Mouse (Mus musculus): ENCODE measurements at regions not wholly inside any gene's neighbourhood (a gene's known extent, or its start where the extent isn't known, plus 50 kb on each side); places are given as distances from the start of the nearest gene placed in this dataset.

- Histone ChIP-seq H3K4me2 (ENCODE audit: low read length) (no peak overlapping the region), H3K4me3 (ENCODE audit: low read length) (no peak overlapping the region), H3K27ac (ENCODE audit: low read depth, low read length) (no peak overlapping the region), H3K36me3 (ENCODE audit: control insufficient read depth, insufficient read depth, low read length) (no peaks in the 10 kb centered on the region), H3K4me1 (ENCODE audit: control insufficient read depth, insufficient read depth, low read depth, low read length) (no peaks in the 10 kb centered on the region), H3K9me3 (ENCODE audit: control insufficient read depth, low read length) (no peaks in the 10 kb centered on the region), H3K9ac (ENCODE audit: low read depth, low read length) (no peak overlapping the region), H3K27me3 (replicated peaks; ENCODE audit: control insufficient read depth, insufficient read depth, low read length) (no peaks in the 10 kb centered on the region)
- WGBS = 78% methylated on average over 11 of the region's 11 CpGs
- no peak for ATAC-seq
These were observed 219.7 kb downstream of the Bcl2l11 start for GRCm38 (mm10) chr2:128345557-128345956.

DNA sequence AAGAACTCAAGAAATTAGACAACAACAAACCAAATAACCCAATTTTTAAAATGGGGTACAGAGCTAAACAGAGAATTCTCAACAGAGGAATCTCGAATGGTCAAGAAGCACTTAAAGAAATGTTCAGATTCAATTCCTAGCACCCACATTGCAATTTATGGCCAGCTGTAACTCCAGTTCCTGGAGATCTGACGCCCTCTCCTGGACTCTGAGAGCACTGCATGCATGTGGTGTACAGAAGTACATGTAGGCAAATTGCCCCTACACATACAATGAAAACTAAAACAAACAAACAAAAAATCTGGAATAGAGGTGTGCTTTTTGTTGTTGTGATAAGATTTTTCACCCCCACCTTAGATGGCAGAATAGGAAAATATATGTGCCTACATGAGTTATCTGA, 222.7 kb downstream of the Bcl2l11 start:
- Histone ChIP-seq H3K36me3 (ENCODE audit: control insufficient read depth, insufficient read depth, low read length) (no peaks in the 10 kb centered on the region), H3K4me1 (ENCODE audit: control insufficient read depth, insufficient read depth, low read depth, low read length) (no peaks in the 10 kb centered on the region), H3K27me3 (replicated peaks; ENCODE audit: control insufficient read depth, insufficient read depth, low read length) (no peaks in the 10 kb centered on the region), H3K4me3 (ENCODE audit: low read length) (no peak overlapping the region), H3K9ac (ENCODE audit: low read depth, low read length) (no peak overlapping the region), H3K4me2 (ENCODE audit: low read length) (no peak overlapping the region), H3K27ac (ENCODE audit: low read depth, low read length) (no peak overlapping the region), H3K9me3 (ENCODE audit: control insufficient read depth, low read length) (no peaks in the 10 kb centered on the region)
- ATAC-seq = no peak
- 82% methylated on average over 2 of the region's 2 CpGs for whole genome bisulfite sequencing

DNA sequence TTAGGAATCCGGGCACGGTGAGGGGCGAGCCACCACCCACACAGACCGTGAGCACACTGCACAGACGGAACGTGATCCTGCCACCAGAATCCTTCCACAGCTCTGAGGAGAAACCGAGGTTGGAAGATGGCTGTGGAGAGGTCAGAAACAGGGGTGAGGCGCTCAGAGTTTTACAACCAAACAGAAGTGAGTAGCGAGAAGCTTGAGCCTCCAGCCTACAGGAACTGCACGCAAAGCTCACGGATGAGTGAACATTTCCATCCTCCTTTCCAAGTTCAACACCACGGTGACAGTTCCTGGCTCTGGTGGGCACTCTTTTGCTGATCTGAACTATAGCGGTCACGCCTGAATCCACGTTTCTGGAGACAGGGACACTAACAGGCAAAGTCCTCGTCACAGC, 225.6 kb downstream of the Bcl2l11 start:
- 86% methylated on average over 16 of the region's 16 CpGs for WGBS
- Histone ChIP-seq H3K9ac (ENCODE audit: low read depth, low read length) (no peak overlapping the region), H3K4me1 (ENCODE audit: control insufficient read depth, insufficient read depth, low read depth, low read length) (no peaks in the 10 kb centered on the region), H3K36me3 (ENCODE audit: control insufficient read depth, insufficient read depth, low read length) (no peaks in the 10 kb centered on the region), H3K27me3 (replicated peaks; ENCODE audit: control insufficient read depth, insufficient read depth, low read length) (no peaks in the 10 kb centered on the region), H3K4me2 (ENCODE audit: low read length) (no peak overlapping the region), H3K4me3 (ENCODE audit: low read length) (no peak overlapping the region), H3K9me3 (ENCODE audit: control insufficient read depth, low read length) (peaks cover 3% of the 10 kb centered on the region; the same call in 1 of the 2 replicates), H3K27ac (ENCODE audit: low read depth, low read length) (no peak overlapping the region)
- no peak for ATAC-seq

- no peak overlapping the region for H3K4me3 ChIP-seq (ENCODE audit: low read length)
- WGBS = 76% methylated on average over 1 of the region's 1 CpGs
- H3K27me3 ChIP-seq (replicated peaks; ENCODE audit: control insufficient read depth, insufficient read depth, low read length) = no peaks in the 10 kb centered on the region
- H3K9ac ChIP-seq (ENCODE audit: low read depth, low read length) = no peak overlapping the region
- ATAC-seq = no peak
- no peaks in the 10 kb centered on the region for H3K4me1 ChIP-seq (ENCODE audit: control insufficient read depth, insufficient read depth, low read depth, low read length)
- H3K4me2 ChIP-seq (ENCODE audit: low read length) = no peak overlapping the region
- H3K9me3 ChIP-seq (ENCODE audit: control insufficient read depth, low read length) = peaks cover 3% of the 10 kb centered on the region; the same call in 1 of the 2 replicates
- no peaks in the 10 kb centered on the region for H3K36me3 ChIP-seq (ENCODE audit: control insufficient read depth, insufficient read depth, low read length)
- H3K27ac ChIP-seq (ENCODE audit: low read depth, low read length) = no peak overlapping the region
These were observed 226.7 kb downstream of the Bcl2l11 start for GRCm38 (mm10) chr2:128352533-128352932.

GRCm38 (mm10) chr2:128353457-128353856, 227.6 kb downstream of the Bcl2l11 start:
- 81% methylated on average over 3 of the region's 3 CpGs for WGBS
- H3K4me2 ChIP-seq (ENCODE audit: low read length) = no peak overlapping the region
- no peaks in the 10 kb centered on the region for H3K27me3 ChIP-seq (replicated peaks; ENCODE audit: control insufficient read depth, insufficient read depth, low read length)
- H3K36me3 ChIP-seq (ENCODE audit: control insufficient read depth, insufficient read depth, low read length) = no peaks in the 10 kb centered on the region
- no peak overlapping the region for H3K27ac ChIP-seq (ENCODE audit: low read depth, low read length)
- peaks cover 3% of the 10 kb centered on the region; the same call in 1 of the 2 replicates for H3K9me3 ChIP-seq (ENCODE audit: control insufficient read depth, low read length)
- no peak for ATAC-seq
- H3K9ac ChIP-seq (ENCODE audit: low read depth, low read length) = no peak overlapping the region
- no peaks in the 10 kb centered on the region for H3K4me1 ChIP-seq (ENCODE audit: control insufficient read depth, insufficient read depth, low read depth, low read length)
- H3K4me3 ChIP-seq (ENCODE audit: low read length) = no peak overlapping the region

- Histone ChIP-seq H3K4me3 (ENCODE audit: low read length) (no peak overlapping the region), H3K4me2 (ENCODE audit: low read length) (no peak overlapping the region), H3K9me3 (ENCODE audit: control insufficient read depth, low read length) (peaks cover 3% of the 10 kb centered on the region; the same call in 1 of the 2 replicates), H3K36me3 (ENCODE audit: control insufficient read depth, insufficient read depth, low read length) (no peaks in the 10 kb centered on the region), H3K27me3 (replicated peaks; ENCODE audit: control insufficient read depth, insufficient read depth, low read length) (no peaks in the 10 kb centered on the region), H3K9ac (ENCODE audit: low read depth, low read length) (no peak overlapping the region), H3K4me1 (ENCODE audit: control insufficient read depth, insufficient read depth, low read depth, low read length) (no peaks in the 10 kb centered on the region), H3K27ac (ENCODE audit: low read depth, low read length) (no peak overlapping the region)
- WGBS = 88% methylated on average over 4 of the region's 4 CpGs
- no peak for ATAC-seq
These were observed 230.5 kb downstream of the Bcl2l11 start for GRCm38 (mm10) chr2:128356326-128356725.

DNA sequence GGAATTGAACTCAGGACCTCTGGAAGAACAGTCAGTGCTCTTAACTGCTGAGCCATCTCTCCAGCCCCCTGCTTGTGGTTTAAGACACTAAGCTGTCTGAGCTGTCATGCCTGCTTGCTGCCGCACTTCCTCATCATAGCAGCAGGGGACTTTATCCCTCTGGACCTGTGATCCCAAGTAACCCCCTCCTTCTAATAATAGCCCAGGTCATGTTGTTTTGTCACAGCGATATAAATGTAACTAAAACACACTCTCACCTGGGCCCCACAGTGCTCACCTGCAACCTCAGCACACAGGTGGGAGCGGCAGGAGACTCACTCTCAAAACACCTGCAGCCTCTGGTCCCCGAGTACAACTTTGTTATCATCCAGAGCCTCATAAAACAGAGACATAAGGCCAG, 231.9 kb upstream of the Spdye4c start:
- H3K4me3 ChIP-seq (ENCODE audit: low read length) = no peak overlapping the region
- WGBS = 77% methylated on average over 4 of the region's 4 CpGs
- no peak overlapping the region for H3K9ac ChIP-seq (ENCODE audit: low read depth, low read length)
- no peak for ATAC-seq
- H3K4me1 ChIP-seq (ENCODE audit: control insufficient read depth, insufficient read depth, low read depth, low read length) = no peaks in the 10 kb centered on the region
- no peak overlapping the region for H3K27ac ChIP-seq (ENCODE audit: low read depth, low read length)
- no peaks in the 10 kb centered on the region for H3K27me3 ChIP-seq (replicated peaks; ENCODE audit: control insufficient read depth, insufficient read depth, low read length)
- peaks cover 3% of the 10 kb centered on the region; the same call in 1 of the 2 replicates for H3K9me3 ChIP-seq (ENCODE audit: control insufficient read depth, low read length)
- no peak overlapping the region for H3K4me2 ChIP-seq (ENCODE audit: low read length)
- no peaks in the 10 kb centered on the region for H3K36me3 ChIP-seq (ENCODE audit: control insufficient read depth, insufficient read depth, low read length)

DNA sequence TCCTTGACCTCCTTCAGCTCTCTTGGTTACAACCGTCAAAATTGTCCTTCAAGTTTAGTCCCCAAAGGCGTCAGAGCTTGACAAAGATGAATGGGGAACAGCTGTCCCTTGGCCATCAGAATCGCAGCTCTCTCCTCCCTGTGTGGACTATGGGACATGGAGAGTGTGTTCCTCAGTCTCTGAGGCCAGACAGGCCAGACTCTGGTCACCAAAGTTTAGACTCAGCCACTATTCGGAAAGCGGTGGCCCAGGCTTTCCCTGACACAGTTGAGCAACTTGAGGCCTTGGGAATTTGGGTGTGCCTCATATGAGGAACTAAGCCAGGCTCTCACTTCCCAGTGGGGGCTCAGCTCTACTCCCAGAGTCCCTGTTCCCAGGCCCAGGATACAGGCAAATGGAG, 230.5 kb upstream of the Spdye4c start:
- Histone ChIP-seq H3K9ac (ENCODE audit: low read depth, low read length) (no peak overlapping the region), H3K27me3 (replicated peaks; ENCODE audit: control insufficient read depth, insufficient read depth, low read length) (no peaks in the 10 kb centered on the region), H3K4me1 (ENCODE audit: control insufficient read depth, insufficient read depth, low read depth, low read length) (no peaks in the 10 kb centered on the region), H3K4me2 (ENCODE audit: low read length) (no peak overlapping the region), H3K36me3 (ENCODE audit: control insufficient read depth, insufficient read depth, low read length) (no peaks in the 10 kb centered on the region), H3K27ac (ENCODE audit: low read depth, low read length) (no peak overlapping the region), H3K9me3 (ENCODE audit: control insufficient read depth, low read length) (no peaks in the 10 kb centered on the region; the same call in 1 of the 2 replicates), H3K4me3 (ENCODE audit: low read length) (no peak overlapping the region)
- ATAC-seq = no peak
- 68% methylated on average over 5 of the region's 5 CpGs for WGBS

- no peaks in the 10 kb centered on the region for H3K27me3 ChIP-seq (replicated peaks; ENCODE audit: control insufficient read depth, insufficient read depth, low read length)
- no peak overlapping the region for H3K4me3 ChIP-seq (ENCODE audit: low read length)
- no peak overlapping the region for H3K4me2 ChIP-seq (ENCODE audit: low read length)
- H3K36me3 ChIP-seq (ENCODE audit: control insufficient read depth, insufficient read depth, low read length) = no peaks in the 10 kb centered on the region
- no peak overlapping the region for H3K9ac ChIP-seq (ENCODE audit: low read depth, low read length)
- WGBS = 72% methylated on average over 1 of the region's 1 CpGs
- ATAC-seq = no peak
- no peak overlapping the region for H3K27ac ChIP-seq (ENCODE audit: low read depth, low read length)
- no peaks in the 10 kb centered on the region; the same call in 1 of the 2 replicates for H3K9me3 ChIP-seq (ENCODE audit: control insufficient read depth, low read length)
- no peaks in the 10 kb centered on the region for H3K4me1 ChIP-seq (ENCODE audit: control insufficient read depth, insufficient read depth, low read depth, low read length)
These were observed 229.6 kb upstream of the Spdye4c start for GRCm38 (mm10) chr2:128361436-128361835.

DNA sequence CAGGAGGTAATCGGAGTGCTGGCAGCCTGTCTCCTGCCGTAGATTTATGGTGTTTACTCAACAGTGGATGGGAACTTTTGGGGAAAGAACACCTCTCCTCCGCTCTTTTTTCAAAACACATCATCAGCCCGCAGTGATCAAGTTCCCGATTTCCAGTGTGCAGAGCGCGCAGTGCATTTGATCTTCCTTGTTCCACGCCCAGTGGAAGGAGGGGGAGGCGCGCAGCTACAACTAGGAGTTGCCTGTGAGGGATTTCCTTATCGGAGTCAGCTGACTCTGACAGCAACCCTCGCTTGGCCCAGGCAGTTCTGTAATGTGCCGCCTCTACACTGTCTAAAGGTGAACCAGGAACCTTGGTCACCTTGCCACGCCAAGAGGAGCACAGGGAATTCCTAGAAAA, 226.8 kb upstream of the Spdye4c start:
- 77% methylated on average over 14 of the region's 14 CpGs for WGBS
- H3K9ac ChIP-seq (ENCODE audit: low read depth, low read length) = no peak overlapping the region

More for the DNA sequence above, 226.8 kb upstream of the Spdye4c start:
- Histone ChIP-seq H3K4me1 (ENCODE audit: control insufficient read depth, insufficient read depth, low read depth, low read length) (no peaks in the 10 kb centered on the region), H3K27me3 (replicated peaks; ENCODE audit: control insufficient read depth, insufficient read depth, low read length) (no peaks in the 10 kb centered on the region), H3K4me3 (ENCODE audit: low read length) (no peak overlapping the region), H3K27ac (ENCODE audit: low read depth, low read length) (no peak overlapping the region), H3K4me2 (ENCODE audit: low read length) (no peak overlapping the region), H3K9me3 (ENCODE audit: control insufficient read depth, low read length) (no peaks in the 10 kb centered on the region), H3K36me3 (ENCODE audit: control insufficient read depth, insufficient read depth, low read length) (no peaks in the 10 kb centered on the region)
- no peak for ATAC-seq
